Mouse (Mus musculus) thymus, postnatal 36 days (tissue): Measurements from ENCODE around the gene Park7.

Experiments used
- DNase-seq, 2 experiments: peaks; one replicate each; pipeline ENCODE4 v3.0.0; 2022; ENCODE audit warnings: mixed read lengths in 2 of 2

Park7 gene

DNA sequence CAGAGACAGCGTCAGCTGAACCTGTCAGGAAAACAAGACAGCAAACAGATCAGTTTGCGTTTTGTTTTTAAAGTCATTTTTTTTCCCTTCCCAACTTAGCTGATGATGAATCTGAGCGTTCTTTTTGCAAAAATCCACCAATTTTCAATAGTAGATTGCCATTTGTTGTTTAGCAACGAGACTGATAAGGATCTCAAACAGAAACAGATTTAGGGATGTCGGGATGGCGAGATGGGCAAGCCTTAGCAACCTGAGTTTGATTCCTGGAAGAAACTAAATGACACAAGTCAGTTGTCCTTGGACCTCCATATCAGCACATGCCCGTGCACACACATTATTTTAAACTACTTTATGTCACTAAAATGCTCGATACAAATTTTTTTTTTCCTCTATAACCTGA is 41.6 kb downstream of the Park7 start:
- DNase-seq: no peak

DNA sequence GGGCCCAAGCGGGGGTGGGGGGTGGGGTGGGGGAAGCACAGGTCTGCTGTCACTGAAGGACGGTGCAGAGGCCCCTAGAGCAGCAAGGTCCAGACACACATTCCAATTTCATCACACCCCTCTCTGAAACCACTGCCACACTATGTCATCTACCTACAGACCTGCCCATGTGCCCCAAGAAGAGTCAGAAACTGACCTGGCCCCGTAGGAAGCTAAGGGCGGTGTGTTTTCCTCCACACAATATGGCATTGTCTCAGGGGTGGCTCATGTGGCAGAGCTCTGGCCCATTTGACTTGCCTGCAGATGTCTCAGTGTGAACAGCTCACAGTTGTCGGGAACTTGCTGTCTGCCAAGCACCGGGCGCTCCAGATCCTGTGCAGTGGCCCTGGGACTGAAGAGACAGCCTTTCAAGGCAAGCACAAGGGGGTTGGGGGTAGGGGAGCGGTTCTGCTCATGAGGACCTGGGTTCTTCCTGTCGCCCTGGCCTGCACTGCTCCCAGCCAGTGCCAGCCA is 42.0 kb downstream of the Park7 start:
- no peak for DNase-seq

DNA sequence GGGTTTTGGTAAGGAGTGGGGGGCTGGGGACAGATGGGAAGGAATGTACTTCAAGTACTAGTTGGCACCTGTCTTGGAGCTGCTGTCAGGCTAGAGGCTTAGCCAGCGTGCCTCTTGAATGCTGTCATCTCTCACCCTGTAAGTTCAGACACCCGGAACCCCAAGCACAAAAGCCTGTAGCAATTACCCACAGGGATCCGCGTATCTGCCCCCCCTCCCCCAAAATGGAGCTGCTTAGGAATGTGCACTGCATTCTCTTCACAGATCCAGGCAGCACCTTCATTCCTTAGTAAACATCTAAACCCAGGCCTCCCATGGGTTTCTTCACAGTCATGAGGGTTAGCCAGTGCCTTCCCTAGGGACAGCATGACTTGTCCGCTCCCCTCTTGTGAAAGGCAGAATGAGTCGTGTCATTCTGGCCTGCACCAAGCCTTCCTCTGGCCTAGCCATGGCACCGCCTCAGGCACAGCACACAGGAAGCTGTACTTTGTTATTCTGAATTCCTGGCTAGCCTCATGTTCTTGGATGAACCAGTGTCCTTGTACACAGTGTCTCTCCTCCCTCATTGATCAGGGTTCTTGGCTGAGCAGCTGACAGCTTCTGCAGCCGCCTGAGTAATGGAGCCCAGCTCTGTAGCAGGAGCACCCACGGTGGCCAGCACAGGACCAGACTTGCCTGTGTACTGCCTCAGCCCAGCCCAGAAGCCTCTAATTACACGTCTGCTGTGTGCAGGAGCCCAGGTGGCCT is 42.7 kb downstream of the Park7 start:
- no peak for DNase-seq

- no peak for DNase-seq
Observed at GRCm38 (mm10) chr4:150870963-150871391, 43.3 kb downstream of the Park7 start.

GRCm38 (mm10) chr4:150869276-150870197 is 44.7 kb downstream of the Park7 start:
- no peak for DNase-seq

- DNase-seq: no peak
Observed at GRCm38 (mm10) chr4:150868859-150869258, 45.4 kb downstream of the Park7 start.

- DNase-seq: no peak
Observed at GRCm38 (mm10) chr4:150868161-150868560, 46.1 kb downstream of the Park7 start.

- DNase-seq: no peak
Observed at GRCm38 (mm10) chr4:150866494-150866893, 47.7 kb downstream of the Park7 start.

DNA sequence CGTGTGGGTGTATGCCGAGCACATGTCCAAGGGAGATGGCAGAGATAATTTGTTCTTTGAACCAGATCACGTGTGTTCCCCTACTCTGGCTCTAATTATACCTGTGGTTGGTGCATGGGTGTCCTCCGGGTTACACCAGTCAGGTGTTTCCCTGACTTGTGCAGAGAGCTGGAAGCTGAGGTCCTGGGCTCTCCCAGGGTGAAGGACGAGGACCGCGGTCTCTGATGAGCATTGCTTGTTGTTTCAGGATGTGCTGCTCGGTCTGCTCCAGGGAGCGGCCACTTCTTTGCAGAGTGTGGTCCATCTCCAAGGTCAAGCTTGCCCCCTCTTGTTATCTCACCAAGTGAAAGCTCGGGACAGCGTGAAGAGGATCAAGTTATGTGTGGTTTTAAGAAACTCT is 48.2 kb downstream of the Park7 start:
- no peak for DNase-seq

DNA sequence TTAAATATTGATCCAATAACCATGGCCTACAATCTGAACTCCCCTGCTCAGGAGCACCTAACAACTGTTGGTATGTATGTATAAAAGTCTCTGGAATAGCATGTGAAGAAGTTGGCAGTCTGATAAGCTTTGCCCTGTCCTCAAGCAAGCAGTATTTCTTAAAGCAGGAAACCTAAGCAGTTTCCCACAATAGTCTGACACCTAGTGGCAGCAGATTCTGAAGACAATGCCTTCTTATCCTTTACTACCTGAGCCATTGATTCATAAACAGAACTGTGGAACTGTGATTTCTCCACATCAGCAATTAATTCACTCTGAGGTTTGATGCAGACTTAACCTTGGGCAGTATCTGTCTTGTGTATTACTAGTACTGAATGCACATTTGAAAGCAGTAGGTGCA is 48.9 kb downstream of the Park7 start:
- no peak for DNase-seq

DNA sequence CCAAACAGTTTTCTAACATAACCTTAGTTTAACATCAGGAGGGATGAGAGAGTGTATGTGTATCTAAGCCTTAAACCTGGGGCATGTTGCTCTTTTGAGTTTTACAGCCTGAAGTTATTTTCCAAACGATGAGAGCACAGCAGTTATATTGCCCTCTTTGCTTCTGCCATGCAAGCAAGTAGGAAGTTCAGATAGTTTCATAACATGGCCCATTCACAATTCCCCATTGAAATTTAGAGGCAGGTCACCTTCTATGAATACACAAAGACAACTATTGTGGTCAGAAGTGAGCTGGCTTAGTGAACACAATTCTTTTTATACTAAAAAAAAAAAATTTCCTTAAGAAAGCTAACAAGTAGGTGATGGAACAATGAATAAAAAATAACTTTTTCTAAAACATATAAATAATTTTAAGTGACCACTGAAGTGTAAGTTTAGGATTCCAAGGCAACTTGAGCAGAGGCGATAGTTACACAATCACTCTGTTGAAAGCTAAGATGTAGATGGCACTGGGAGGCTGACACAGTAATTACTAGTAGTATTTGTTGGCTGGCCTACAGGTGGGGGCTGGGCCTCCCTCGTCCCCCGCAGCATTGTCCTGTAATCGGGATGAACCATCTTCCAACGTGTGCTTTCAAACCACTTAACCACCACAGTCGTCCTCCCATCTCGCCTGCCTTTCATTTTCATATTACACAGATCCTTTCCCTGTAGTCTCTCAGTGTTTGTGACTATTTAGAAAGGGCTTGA is 51.4 kb downstream of the Park7 start:
- DNase-seq: no peak

GRCm38 (mm10) chr4:150861161-150861560 is 53.1 kb downstream of the Park7 start:
- no peak for DNase-seq

- DNase-seq: no peak
Observed at GRCm38 (mm10) chr4:150860526-150860925, 53.7 kb downstream of the Park7 start.

DNA sequence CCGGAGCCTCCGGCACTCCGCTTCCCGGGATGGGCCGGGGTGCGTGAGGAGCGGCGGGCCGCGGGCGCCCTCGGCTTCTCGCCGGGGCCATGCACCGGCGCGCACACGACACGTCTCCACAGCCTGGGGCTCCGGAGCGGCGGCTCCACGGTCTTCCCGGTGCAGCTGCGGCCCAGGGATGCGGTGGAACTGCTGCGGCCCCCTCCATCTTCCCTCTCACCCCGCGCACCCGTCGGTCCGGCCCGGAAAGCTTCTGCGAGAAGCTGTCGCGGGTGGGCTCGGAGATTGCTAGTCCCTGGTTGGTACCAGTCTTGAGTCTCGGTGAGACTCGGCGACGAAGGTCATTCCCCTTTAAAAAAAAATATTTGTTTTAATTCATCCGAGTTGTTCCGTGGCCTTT is 58.9 kb downstream of the Park7 start:
- no peak for DNase-seq

- peak; percentile 95 to 98 for DNase-seq
Observed at GRCm38 (mm10) chr4:150854839-150855246, 59.4 kb downstream of the Park7 start.

GRCm38 (mm10) chr4:150853680-150854461 is 60.4 kb downstream of the Park7 start, which contains the start of gene Errfi1:
Errfi1 (plus strand) TSS chr4:150853919.
- DNase-seq: peak in 1 of 2 experiments; percentile 20

- no peak for DNase-seq
Observed at GRCm38 (mm10) chr4:150852479-150852878, 61.8 kb downstream of the Park7 start.

- DNase-seq: no peak
Observed at GRCm38 (mm10) chr4:150852045-150852444, 62.2 kb downstream of the Park7 start.

DNA sequence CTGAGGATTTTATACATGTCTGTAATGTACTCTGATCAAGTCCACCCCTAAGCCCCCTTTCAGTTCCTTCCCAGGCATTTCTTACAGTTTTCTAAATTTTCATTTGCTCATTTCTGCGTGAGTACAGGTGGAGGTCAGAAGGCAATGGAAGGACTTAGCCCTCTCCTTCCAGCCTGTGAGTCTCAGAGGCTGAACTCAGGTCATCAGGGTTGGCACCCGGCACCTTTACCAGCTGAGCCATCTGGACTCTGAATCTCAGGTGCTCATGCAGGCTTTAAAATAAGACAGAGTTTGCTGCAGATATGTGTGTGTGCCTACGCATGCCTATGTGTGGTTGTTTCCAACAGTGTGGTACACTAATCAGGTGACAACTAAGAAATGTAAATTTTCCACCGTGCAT is 63.3 kb downstream of the Park7 start:
- no peak for DNase-seq

DNA sequence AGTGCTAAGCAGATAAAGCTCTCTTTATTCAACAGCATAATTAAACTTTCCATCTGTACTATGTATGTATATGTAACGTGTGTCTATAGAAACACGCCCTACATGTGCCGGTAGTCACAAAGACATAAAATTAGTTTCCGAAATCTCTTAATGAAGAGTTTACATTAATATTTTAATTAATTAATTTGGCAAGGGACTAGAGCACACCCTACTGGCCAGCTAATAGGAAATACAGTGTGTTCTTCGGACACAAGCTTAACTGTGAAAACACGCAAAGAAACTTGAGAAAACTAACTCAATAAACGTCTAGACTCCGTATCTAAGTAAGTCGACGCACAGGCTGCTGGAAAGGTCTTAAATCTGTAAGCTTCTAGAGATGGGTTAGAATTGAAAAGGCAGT is 64.3 kb downstream of the Park7 start:
- DNase-seq: no peak
